Mouse (Mus musculus): ENCODE measurements around the gene Srr. TPM values are rescaled to one million over a fixed set of nuclear protein-coding genes. Genes with fewer than 3 reads are reported as not detected.

Gene Srr
- polyA plus RNA-seq, 1 experiment from 2014 or later = 10.0 TPM

DNA sequence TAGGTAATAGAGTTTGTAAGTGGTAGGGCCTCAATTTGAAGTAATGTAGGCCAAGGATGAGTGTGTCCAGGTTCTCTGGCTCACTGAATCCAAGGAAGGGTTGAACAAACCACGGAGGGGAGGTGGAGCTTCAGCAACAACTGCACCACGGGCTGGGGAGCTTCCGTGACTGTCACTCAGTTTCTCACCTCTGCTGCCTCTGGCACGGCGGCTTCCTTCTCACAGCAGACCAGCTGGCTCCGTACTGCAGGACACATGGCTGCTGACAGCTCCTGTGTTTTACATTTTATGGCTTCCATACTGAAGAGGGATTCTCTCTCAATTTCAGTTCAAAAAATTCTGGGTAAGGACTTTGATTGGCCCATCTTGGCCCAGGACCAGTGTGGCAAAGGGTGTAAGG lies 6.5 kb downstream of the Srr start:
- DNase-seq (ENCODE audit: low spot score) = no peak
- H3K27ac ChIP-seq (ENCODE audit: low read depth, low read length) = no peak overlapping the region
- peaks cover 6% of the 10 kb centered on the region; the same call in 1 of the 2 replicates for H3K36me3 ChIP-seq (ENCODE audit: control insufficient read depth, insufficient read depth, low read length)
- H3K4me3 ChIP-seq (ENCODE audit: low read depth, low read length) = no peak overlapping the region
- peaks cover 4% of the 10 kb centered on the region; the same call in 1 of the 2 replicates for H3K4me1 ChIP-seq (replicated peaks; ENCODE audit: control insufficient read depth, insufficient read depth, low read length)
- H3K4me2 ChIP-seq = no peak overlapping the region
- no peaks in the 10 kb centered on the region for H3K27me3 ChIP-seq (replicated peaks; ENCODE audit: control insufficient read depth, insufficient read depth, low read length)
- no peak for ATAC-seq (replicated peaks; ENCODE audit: low FRiP score)
- H3K9me3 ChIP-seq (ENCODE audit: control insufficient read depth, low read length) = no peaks in the 10 kb centered on the region
- no peak overlapping the region for H3K9ac ChIP-seq (ENCODE audit: low read depth, low read length)
- WGBS = 71% methylated on average over 6 of the region's 6 CpGs

DNA sequence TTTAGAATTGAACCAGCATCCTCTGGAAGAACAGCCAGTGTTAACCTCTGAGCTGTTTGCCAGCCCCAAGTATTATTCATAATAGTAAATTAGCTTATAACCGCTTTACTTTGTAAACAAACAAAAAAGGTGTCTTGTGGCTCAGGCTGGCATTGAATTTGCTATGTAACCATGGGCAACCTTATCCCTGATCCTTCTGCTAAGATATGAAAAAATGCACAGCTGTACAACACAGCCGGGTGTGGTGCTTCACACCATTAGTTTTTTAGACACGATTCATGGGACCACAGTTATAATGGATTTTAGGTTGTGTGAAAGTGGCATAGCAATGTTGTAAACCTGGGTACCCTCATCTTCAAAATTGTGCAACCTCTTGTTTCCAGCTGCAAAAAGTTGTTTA lies 13.3 kb downstream of the Srr start:
- DNase-seq (ENCODE audit: low spot score) (no peak), ATAC-seq (replicated peaks; ENCODE audit: low FRiP score) (no peak)
- no peak overlapping the region for H3K9ac ChIP-seq (ENCODE audit: low read depth, low read length)
- no peaks in the 10 kb centered on the region for H3K4me1 ChIP-seq (replicated peaks; ENCODE audit: control insufficient read depth, insufficient read depth, low read length)
- H3K27me3 ChIP-seq (replicated peaks; ENCODE audit: control insufficient read depth, insufficient read depth, low read length) = no peaks in the 10 kb centered on the region
- H3K9me3 ChIP-seq (ENCODE audit: control insufficient read depth, low read length) = no peaks in the 10 kb centered on the region
- H3K4me2 ChIP-seq = no peak overlapping the region
- H3K36me3 ChIP-seq (ENCODE audit: control insufficient read depth, insufficient read depth, low read length) = peaks cover 15% of the 10 kb centered on the region
- H3K4me3 ChIP-seq (ENCODE audit: low read depth, low read length) = no peak overlapping the region
- H3K27ac ChIP-seq (ENCODE audit: low read depth, low read length) = no peak overlapping the region
- 73% methylated on average over 3 of the region's 3 CpGs for WGBS

DNA sequence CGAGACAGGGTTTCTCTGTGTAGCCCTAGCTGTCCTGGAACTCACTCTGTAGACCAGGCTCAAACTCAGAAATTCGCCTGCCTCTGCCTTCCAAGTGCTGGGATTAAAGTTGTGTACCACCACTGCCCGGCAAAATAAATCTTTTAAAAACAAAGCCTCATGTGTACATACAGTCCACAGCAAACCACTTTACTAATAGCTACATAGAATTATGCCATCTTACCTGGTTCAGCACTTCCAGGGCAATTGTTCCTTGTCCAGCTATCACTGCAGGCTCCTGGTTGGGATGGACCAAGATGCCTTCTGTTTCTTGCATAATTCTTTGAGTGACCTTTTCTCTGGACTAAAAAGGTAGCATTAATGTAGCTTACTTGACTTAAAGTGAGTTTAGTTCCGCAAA lies 15.8 kb downstream of the Srr start:
- no peak for ATAC-seq (replicated peaks; ENCODE audit: low FRiP score)
- Histone ChIP-seq H3K4me2 (no peak overlapping the region), H3K27me3 (replicated peaks; ENCODE audit: control insufficient read depth, insufficient read depth, low read length) (no peaks in the 10 kb centered on the region), H3K4me1 (replicated peaks; ENCODE audit: control insufficient read depth, insufficient read depth, low read length) (no peaks in the 10 kb centered on the region), H3K27ac (ENCODE audit: low read depth, low read length) (no peak overlapping the region), H3K9ac (ENCODE audit: low read depth, low read length) (no peak overlapping the region), H3K9me3 (ENCODE audit: control insufficient read depth, low read length) (no peaks in the 10 kb centered on the region), H3K4me3 (ENCODE audit: low read depth, low read length) (no peak overlapping the region), H3K36me3 (ENCODE audit: control insufficient read depth, insufficient read depth, low read length) (peaks cover 38% of the 10 kb centered on the region)
- DNase-seq (ENCODE audit: low spot score) = no peak
- 81% methylated on average over 4 of the region's 4 CpGs for WGBS

DNA sequence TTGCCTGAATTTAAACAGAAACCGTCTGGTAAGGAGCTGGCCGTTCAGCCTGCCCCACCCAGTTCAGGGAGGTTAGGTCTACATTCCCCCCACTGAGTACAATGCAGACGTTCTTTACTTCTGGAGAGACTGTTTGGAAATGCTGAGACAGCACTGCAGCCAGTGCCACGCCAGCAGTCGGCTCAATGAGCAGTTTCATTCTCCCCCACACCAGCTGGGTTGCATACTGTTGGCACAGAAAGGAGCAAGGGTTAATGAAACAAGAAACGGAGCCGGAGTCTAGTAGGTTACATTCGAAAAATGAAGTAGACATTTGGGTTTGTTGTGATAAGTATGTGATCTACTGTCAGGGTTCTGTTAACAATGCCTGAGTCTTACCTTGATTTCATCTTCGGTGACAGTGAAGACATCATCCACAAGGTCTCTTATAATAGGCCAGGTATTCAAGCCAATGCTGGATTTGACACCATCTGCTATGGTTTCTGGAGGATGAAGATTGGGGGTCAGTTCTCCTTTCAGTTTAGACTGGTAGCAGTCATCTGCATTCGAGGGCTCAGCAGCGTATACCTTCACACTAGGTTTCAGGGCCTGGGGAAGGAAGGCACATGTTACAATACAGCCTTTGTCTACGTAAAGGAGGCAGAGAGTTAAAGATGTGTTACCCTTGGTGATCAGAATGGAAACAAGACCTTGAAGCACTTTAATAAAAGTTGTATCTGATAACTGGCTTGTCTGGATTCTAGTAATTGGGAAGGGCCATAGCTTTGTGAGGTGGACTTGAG lies 16.9 kb downstream of the Srr start:
- peaks cover 47% of the 10 kb centered on the region for H3K36me3 ChIP-seq (ENCODE audit: control insufficient read depth, insufficient read depth, low read length)
- no peak overlapping the region for H3K4me2 ChIP-seq
- H3K9ac ChIP-seq (ENCODE audit: low read depth, low read length) = no peak overlapping the region
- no peaks in the 10 kb centered on the region for H3K27me3 ChIP-seq (replicated peaks; ENCODE audit: control insufficient read depth, insufficient read depth, low read length)
- no peaks in the 10 kb centered on the region for H3K9me3 ChIP-seq (ENCODE audit: control insufficient read depth, low read length)
- WGBS = 80% methylated on average over 12 of the region's 12 CpGs
- no peaks in the 10 kb centered on the region for H3K4me1 ChIP-seq (replicated peaks; ENCODE audit: control insufficient read depth, insufficient read depth, low read length)
- H3K4me3 ChIP-seq (ENCODE audit: low read depth, low read length) = no peak overlapping the region
- DNase-seq (ENCODE audit: low spot score) (no peak), ATAC-seq (replicated peaks; ENCODE audit: low FRiP score) (no peak)
- no peak overlapping the region for H3K27ac ChIP-seq (ENCODE audit: low read depth, low read length)

DNA sequence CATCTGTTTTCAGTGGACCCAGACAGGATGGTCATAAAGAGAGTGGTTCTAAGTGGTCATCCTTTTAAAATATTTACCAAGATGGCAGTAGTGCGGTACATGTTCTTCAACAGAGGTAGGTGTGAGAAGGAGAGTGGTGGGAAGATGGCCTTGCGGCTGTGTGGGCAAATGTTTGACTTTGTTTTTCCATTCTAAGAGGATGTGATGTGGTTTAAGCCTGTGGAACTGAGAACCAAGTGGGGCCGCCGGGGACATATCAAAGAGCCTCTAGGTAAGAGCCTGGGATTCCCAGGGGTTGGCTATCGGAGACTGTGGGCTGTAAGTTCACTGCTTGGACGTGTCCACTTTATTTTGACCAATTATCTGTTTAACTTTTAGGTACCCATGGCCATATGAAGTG lies 17.9 kb downstream of the Srr start:
- ATAC-seq (replicated peaks; ENCODE audit: low FRiP score) = no peak
- WGBS = 93% methylated on average over 6 of the region's 6 CpGs

DNA sequence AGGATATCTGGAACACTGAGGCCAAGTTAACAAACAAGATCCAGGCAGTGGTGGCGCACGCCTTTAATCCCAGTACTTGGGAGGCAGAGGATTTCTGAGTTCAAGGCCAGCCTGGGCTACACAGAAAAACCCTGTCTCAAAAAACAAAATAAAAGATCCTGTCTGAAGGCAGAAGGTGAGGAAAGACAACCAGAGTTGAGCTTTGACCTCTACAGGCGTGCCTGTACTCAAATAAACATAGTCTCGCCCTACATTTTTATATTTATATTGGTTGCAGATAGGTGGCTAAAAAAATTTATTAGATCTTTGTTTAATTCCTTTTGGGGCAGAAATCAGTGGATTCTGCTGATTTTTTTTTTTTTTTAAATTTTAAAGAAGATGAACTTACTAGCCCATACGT lies 23.3 kb downstream of the Srr start:
- no peak overlapping the region for H3K9ac ChIP-seq (ENCODE audit: low read depth, low read length)
- 87% methylated on average over 5 of the region's 5 CpGs for WGBS
- H3K27me3 ChIP-seq (replicated peaks; ENCODE audit: control insufficient read depth, insufficient read depth, low read length) = no peaks in the 10 kb centered on the region
- no peak overlapping the region for H3K27ac ChIP-seq (ENCODE audit: low read depth, low read length)
- H3K4me3 ChIP-seq (ENCODE audit: low read depth, low read length) = no peak overlapping the region
- H3K9me3 ChIP-seq (ENCODE audit: control insufficient read depth, low read length) = no peaks in the 10 kb centered on the region
- peaks cover 10% of the 10 kb centered on the region for H3K4me1 ChIP-seq (replicated peaks; ENCODE audit: control insufficient read depth, insufficient read depth, low read length)
- DNase-seq (ENCODE audit: low spot score) (no peak), ATAC-seq (replicated peaks; ENCODE audit: low FRiP score) (no peak)
- H3K36me3 ChIP-seq (ENCODE audit: control insufficient read depth, insufficient read depth, low read length) = peaks cover 73% of the 10 kb centered on the region
- no peak overlapping the region for H3K4me2 ChIP-seq

More for the DNA sequence above, 17.9 kb downstream of the Srr start:
- Histone ChIP-seq H3K4me1 (replicated peaks; ENCODE audit: control insufficient read depth, insufficient read depth, low read length) (no peaks in the 10 kb centered on the region), H3K9ac (ENCODE audit: low read depth, low read length) (no peak overlapping the region), H3K27ac (ENCODE audit: low read depth, low read length) (no peak overlapping the region), H3K27me3 (replicated peaks; ENCODE audit: control insufficient read depth, insufficient read depth, low read length) (no peaks in the 10 kb centered on the region), H3K36me3 (ENCODE audit: control insufficient read depth, insufficient read depth, low read length) (peaks cover 57% of the 10 kb centered on the region), H3K4me2 (no peak overlapping the region), H3K9me3 (ENCODE audit: control insufficient read depth, low read length) (no peaks in the 10 kb centered on the region), H3K4me3 (ENCODE audit: low read depth, low read length) (no peak overlapping the region)
- DNase-seq (ENCODE audit: low spot score) = no peak

DNA sequence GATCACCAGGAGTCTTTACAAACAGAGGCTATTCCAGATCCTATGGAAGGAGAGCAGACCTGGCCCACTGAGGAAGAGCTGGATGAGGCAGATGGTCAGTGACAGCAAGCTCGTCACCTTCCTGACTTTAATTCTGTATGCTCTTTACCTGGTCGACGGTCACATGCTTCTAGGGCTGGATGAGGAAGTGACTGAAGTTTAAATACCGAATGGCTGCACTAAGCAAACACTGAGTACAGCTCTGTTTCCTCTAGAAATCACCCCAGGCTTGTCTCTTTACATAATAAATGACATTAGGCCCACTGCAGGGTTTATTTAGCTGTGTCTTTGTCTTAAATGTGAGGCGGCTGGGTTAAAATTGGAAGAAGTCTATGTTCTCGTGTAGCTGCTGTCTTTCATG lies 24.2 kb downstream of the Srr start:
- Histone ChIP-seq H3K4me1 (replicated peaks; ENCODE audit: control insufficient read depth, insufficient read depth, low read length) (peaks cover 10% of the 10 kb centered on the region), H3K36me3 (ENCODE audit: control insufficient read depth, insufficient read depth, low read length) (peaks cover 67% of the 10 kb centered on the region), H3K27ac (ENCODE audit: low read depth, low read length) (no peak overlapping the region), H3K9ac (ENCODE audit: low read depth, low read length) (no peak overlapping the region), H3K4me2 (no peak overlapping the region), H3K27me3 (replicated peaks; ENCODE audit: control insufficient read depth, insufficient read depth, low read length) (no peaks in the 10 kb centered on the region), H3K4me3 (ENCODE audit: low read depth, low read length) (no peak overlapping the region), H3K9me3 (ENCODE audit: control insufficient read depth, low read length) (no peaks in the 10 kb centered on the region)
- no peak for ATAC-seq (replicated peaks; ENCODE audit: low FRiP score)
- no peak for DNase-seq (ENCODE audit: low spot score)
- WGBS = 84% methylated on average over 6 of the region's 6 CpGs

DNA sequence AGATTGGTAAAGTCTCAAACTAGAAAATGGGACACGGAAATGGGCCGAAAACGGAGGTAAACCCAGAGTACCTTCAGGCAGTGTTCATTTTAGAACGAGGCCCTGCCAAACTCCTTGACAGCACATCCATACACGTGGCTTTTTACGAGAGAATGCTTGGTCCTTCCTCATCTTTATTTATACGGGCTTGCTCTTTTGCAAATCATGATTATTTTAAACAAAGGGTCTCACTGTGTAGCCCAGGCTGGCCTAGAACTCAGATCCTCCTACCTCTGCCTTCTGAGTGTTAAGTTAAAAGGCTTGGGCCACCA lies 27.3 kb downstream of the Srr start:
- Histone ChIP-seq H3K36me3 (ENCODE audit: control insufficient read depth, insufficient read depth, low read length) (peaks cover 38% of the 10 kb centered on the region), H3K27ac (ENCODE audit: low read depth, low read length) (peak overlapping the region; percentile 77), H3K27me3 (replicated peaks; ENCODE audit: control insufficient read depth, insufficient read depth, low read length) (no peaks in the 10 kb centered on the region), H3K9ac (ENCODE audit: low read depth, low read length) (peak overlapping the region; percentile 88), H3K4me3 (ENCODE audit: low read depth, low read length) (peak overlapping the region; percentile 78), H3K4me2 (peak overlapping the region; percentile 93), H3K4me1 (replicated peaks; ENCODE audit: control insufficient read depth, insufficient read depth, low read length) (peaks cover 10% of the 10 kb centered on the region), H3K9me3 (ENCODE audit: control insufficient read depth, low read length) (no peaks in the 10 kb centered on the region)
- ATAC-seq (replicated peaks; ENCODE audit: low FRiP score) (no peak), DNase-seq (ENCODE audit: low spot score) (no peak)
- under 1% methylated on average over 7 of the region's 7 CpGs for WGBS
